Mouse (Mus musculus) heart, embryonic 10.5 days (tissue): Measurements from ENCODE around the gene Tap1. TPM values are rescaled to one million over a fixed set of nuclear protein-coding genes. Genes with fewer than 3 reads are reported as not detected.
"Not testable (repeated sequence)": the region's sequence is repeated elsewhere in the genome, so short reads cannot be mapped to it uniquely, and the experiment has no call there.

ENCODE experiments used
- DNase-seq: peaks from one replicate; pipeline ENCODE4 v3.0.0-alpha.2; 2017; ENCODE audit warnings: low spot score
- H3K27ac ChIP-seq: fragments of 300-500 bp; sonication (generic); 2 replicates; pipeline ENCODE4 v1.5.1; 2016; ENCODE audit warnings: mild to moderate bottlenecking
- H3K27me3 ChIP-seq: fragments of 300-500 bp; sonication (generic); 2 replicates; pipeline ENCODE4 v1.6.1; 2016; ENCODE audit warnings: mild to moderate bottlenecking; ENCODE audit not compliant: poor library complexity, insufficient read depth, severe bottlenecking
- H3K36me3 ChIP-seq: fragments of 300-500 bp; sonication (generic); 2 replicates; pipeline ENCODE4 v1.6.1; 2016; ENCODE audit warnings: mild to moderate bottlenecking, moderate library complexity
- H3K4me1 ChIP-seq: fragments of 300-500 bp; sonication (generic); 2 replicates; pipeline ENCODE4 v1.6.1; 2016; ENCODE audit warnings: mild to moderate bottlenecking
- H3K4me3 ChIP-seq: fragments of 300-500 bp; sonication (generic); 2 replicates; pipeline ENCODE4 v1.5.1; 2016; ENCODE audit warnings: mild to moderate bottlenecking, moderate library complexity
- H3K9me3 ChIP-seq: fragments of 300-500 bp; sonication (generic); 2 replicates; pipeline ENCODE4 v1.6.1; 2016; ENCODE audit warnings: mild to moderate bottlenecking, moderate library complexity
- WGBS: fragments of 180-500 bp; shearing (Covaris S2); methylation state at CpG from one replicate; pipeline ENCODE4 v1.1.7; 2016; 5-methylcytosine and 5-hydroxymethylcytosine counted together
- polyA plus RNA-seq: library from polyadenylated mRNA; unstranded; fragments of >200 nt; fragmentation: Nextera tagmentation; extraction: Ambion mirVana; gene quantifications from 2 replicates; pipeline ENCODE4 v1.2.1, GENCODE M21; 2016

Tap1 gene
- polyA plus RNA-seq, 1 experiment from 2014 or later = 0.84 TPM

GRCm38 (mm10) chr17:34210599-34210998, 23.2 kb downstream of the Tap1 start:
- Histone ChIP-seq H3K9me3 (no peaks in the 10 kb centered on the region), H3K36me3 (no peaks in the 10 kb centered on the region), H3K27me3 (peaks cover 93% of the 10 kb centered on the region), H3K4me3 (no peak overlapping the region), H3K27ac (no peak overlapping the region), H3K4me1 (peaks cover 7% of the 10 kb centered on the region; the same call in 1 of the 2 replicates)
- 62% methylated on average over 3 of the region's 3 CpGs for WGBS
- DNase-seq = no peak

- Histone ChIP-seq H3K36me3 (no peaks in the 10 kb centered on the region), H3K27me3 (peaks cover 84% of the 10 kb centered on the region), H3K9me3 (no peaks in the 10 kb centered on the region), H3K4me1 (0 out of 2 replicates have a peak, but pooled peaks cover 6% of the 10 kb centered on the region), H3K4me3 (no peak overlapping the region), H3K27ac (no peak overlapping the region)
- DNase-seq = no peak
- 24% methylated on average over 23 of the region's 23 CpGs for WGBS
Measured at GRCm38 (mm10) chr17:34211746-34212365, 24.5 kb downstream of the Tap1 start.

GRCm38 (mm10) chr17:34213936-34214335, 26.6 kb downstream of the Tap1 start:
- WGBS = 54% methylated on average over 21 of the region's 21 CpGs
- Histone ChIP-seq H3K9me3 (peaks cover 1% of the 10 kb centered on the region; the same call in 1 of the 2 replicates), H3K4me3 (no peak overlapping the region), H3K27me3 (peaks cover 68% of the 10 kb centered on the region), H3K4me1 (0 out of 2 replicates have a peak, but pooled peaks cover 6% of the 10 kb centered on the region), H3K27ac (no peak overlapping the region), H3K36me3 (no peaks in the 10 kb centered on the region)
- no peak for DNase-seq

GRCm38 (mm10) chr17:34215176-34215575, 27.8 kb downstream of the Tap1 start:
- H3K4me1 ChIP-seq = 0 out of 2 replicates have a peak, but pooled peaks cover 6% of the 10 kb centered on the region
- H3K27me3 ChIP-seq = peaks cover 58% of the 10 kb centered on the region
- no peak overlapping the region for H3K27ac ChIP-seq
- 83% methylated on average over 12 of the region's 12 CpGs for WGBS
- no peaks in the 10 kb centered on the region for H3K36me3 ChIP-seq
- DNase-seq = no peak
- H3K9me3 ChIP-seq = peaks cover 4% of the 10 kb centered on the region; the same call in 1 of the 2 replicates
- H3K4me3 ChIP-seq = no peak overlapping the region

GRCm38 (mm10) chr17:34217216-34217928, 30.0 kb downstream of the Tap1 start:
- H3K4me1 ChIP-seq = no peaks in the 10 kb centered on the region
- H3K9me3 ChIP-seq = peaks cover 4% of the 10 kb centered on the region; the same call in 1 of the 2 replicates
- no peak for DNase-seq
- peaks cover 36% of the 10 kb centered on the region for H3K27me3 ChIP-seq
- no peak overlapping the region for H3K27ac ChIP-seq
- 83% methylated on average over 8 of the region's 8 CpGs for WGBS
- no peak overlapping the region for H3K4me3 ChIP-seq
- no peaks in the 10 kb centered on the region for H3K36me3 ChIP-seq

- Histone ChIP-seq H3K4me3 (no peak overlapping the region), H3K9me3 (peaks cover 4% of the 10 kb centered on the region; the same call in 1 of the 2 replicates), H3K27ac (no peak overlapping the region), H3K27me3 (peaks cover 30% of the 10 kb centered on the region), H3K4me1 (no peaks in the 10 kb centered on the region), H3K36me3 (no peaks in the 10 kb centered on the region)
- 88% methylated on average over 5 of the region's 5 CpGs for WGBS
- no peak for DNase-seq
Measured at GRCm38 (mm10) chr17:34217986-34218385, 30.6 kb downstream of the Tap1 start.

GRCm38 (mm10) chr17:34218675-34219074, 31.3 kb downstream of the Tap1 start:
- WGBS = 89% methylated on average over 11 of the region's 11 CpGs
- Histone ChIP-seq H3K4me3 (no peak overlapping the region), H3K27me3 (peaks cover 23% of the 10 kb centered on the region), H3K9me3 (peaks cover 4% of the 10 kb centered on the region; the same call in 1 of the 2 replicates), H3K4me1 (no peaks in the 10 kb centered on the region), H3K27ac (no peak overlapping the region), H3K36me3 (no peaks in the 10 kb centered on the region)
- no peak for DNase-seq

- not testable (repeated sequence) for H3K27ac ChIP-seq, DNase-seq, H3K36me3 ChIP-seq, H3K4me1 ChIP-seq, H3K4me3 ChIP-seq, H3K9me3 ChIP-seq
- WGBS = 87% methylated on average over 9 of the region's 11 CpGs
- H3K27me3 ChIP-seq = peaks cover 19% of the 10 kb centered on the region
Measured at GRCm38 (mm10) chr17:34219096-34219495, 31.7 kb downstream of the Tap1 start.

- DNase-seq, H3K4me1 ChIP-seq, H3K27ac ChIP-seq, H3K36me3 ChIP-seq, H3K4me3 ChIP-seq, H3K9me3 ChIP-seq: not testable (repeated sequence)
- peaks cover 12% of the 10 kb centered on the region for H3K27me3 ChIP-seq
- WGBS = 91% methylated on average over 5 of the region's 7 CpGs
Measured at GRCm38 (mm10) chr17:34219801-34220200, 32.4 kb downstream of the Tap1 start.

- H3K4me3 ChIP-seq, H3K27ac ChIP-seq, DNase-seq, H3K27me3 ChIP-seq, H3K36me3 ChIP-seq, H3K4me1 ChIP-seq, H3K9me3 ChIP-seq: not testable (repeated sequence)
- 93% methylated on average over 10 of the region's 16 CpGs for WGBS
Measured at GRCm38 (mm10) chr17:34220401-34220800, 33.0 kb downstream of the Tap1 start.

- Histone ChIP-seq H3K4me3 (no peak overlapping the region), H3K36me3 (no peaks in the 10 kb centered on the region), H3K27me3 (no peaks in the 10 kb centered on the region), H3K4me1 (no peaks in the 10 kb centered on the region), H3K9me3 (peaks cover 8% of the 10 kb centered on the region; the same call in 1 of the 2 replicates), H3K27ac (no peak overlapping the region)
- WGBS = 86% methylated on average over 3 of the region's 3 CpGs
- DNase-seq = no peak
Measured at GRCm38 (mm10) chr17:34224816-34225215, 37.5 kb downstream of the Tap1 start.

- no peaks in the 10 kb centered on the region for H3K4me1 ChIP-seq
- no peak overlapping the region for H3K27ac ChIP-seq
- no peaks in the 10 kb centered on the region for H3K36me3 ChIP-seq
- 94% methylated on average over 8 of the region's 8 CpGs for WGBS
- H3K4me3 ChIP-seq = no peak overlapping the region
- no peak for DNase-seq
- H3K9me3 ChIP-seq = peaks cover 8% of the 10 kb centered on the region; the same call in 1 of the 2 replicates
- H3K27me3 ChIP-seq = no peaks in the 10 kb centered on the region
Measured at GRCm38 (mm10) chr17:34225426-34225825, 38.1 kb downstream of the Tap1 start.

- DNase-seq, H3K4me3 ChIP-seq, H3K9me3 ChIP-seq, H3K27ac ChIP-seq, H3K4me1 ChIP-seq, H3K36me3 ChIP-seq, H3K27me3 ChIP-seq: not testable (repeated sequence)
- WGBS = 94% methylated on average over 17 of the region's 23 CpGs
Measured at GRCm38 (mm10) chr17:34225911-34226310, 38.6 kb downstream of the Tap1 start.
